Mouse (Mus musculus) thymus, postnatal 14 days (tissue): ENCODE data around the gene Lclat1.

ENCODE experiments used
- DNase-seq: peaks from one replicate; pipeline ENCODE4 v3.0.0; 2021

Gene Lclat1

GRCm38 (mm10) chr17:73092103-73093097 is 15.4 kb upstream of the Lclat1 start:
- DNase-seq, result no peak

DNA sequence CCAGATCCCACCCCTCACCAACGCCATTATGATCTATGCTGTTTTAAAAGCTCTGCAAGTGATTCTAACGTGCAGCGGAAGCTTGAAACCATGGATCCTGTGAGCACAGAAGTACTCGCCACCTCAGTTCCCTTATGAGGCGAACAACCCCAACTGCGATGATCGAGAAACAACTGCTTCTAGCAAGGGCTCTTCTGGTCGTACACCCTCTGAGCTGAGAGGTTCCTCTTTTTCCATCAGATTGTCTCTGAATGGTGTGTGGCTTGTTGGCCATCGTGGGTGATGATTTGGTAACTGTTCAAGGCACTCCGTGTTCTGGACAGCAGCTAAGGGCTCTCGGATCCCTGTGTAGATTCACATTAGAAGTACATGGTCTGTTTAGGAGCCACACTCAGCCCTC is 12.7 kb upstream of the Lclat1 start:
- no peak for DNase-seq

GRCm38 (mm10) chr17:73095585-73095984 is 12.2 kb upstream of the Lclat1 start:
- DNase-seq, result no peak

DNA sequence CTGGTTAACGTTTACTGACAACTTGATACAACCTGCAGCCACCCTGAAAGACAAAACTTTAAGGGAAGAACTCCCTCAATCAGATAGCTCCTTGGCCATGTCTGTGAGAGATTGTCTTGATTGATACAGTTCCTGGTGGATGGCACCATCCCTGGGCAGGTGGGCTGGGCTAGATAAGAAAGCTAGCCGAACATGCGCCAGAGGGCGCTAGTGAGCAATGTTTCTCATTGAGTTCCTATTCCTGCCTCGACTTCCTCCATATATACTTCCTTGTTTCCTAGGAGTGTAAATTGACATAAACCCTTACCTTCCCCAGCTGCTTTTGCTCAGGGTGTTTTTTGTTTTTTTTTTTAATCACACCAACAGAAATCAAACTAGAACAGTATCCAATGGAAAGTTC is 11.3 kb upstream of the Lclat1 start:
- peak; percentile 79 for DNase-seq

- DNase-seq, result no peak
These were observed 9.1 kb upstream of the Lclat1 start for GRCm38 (mm10) chr17:73098636-73099035.

- DNase-seq, result no peak
These were observed 7.4 kb upstream of the Lclat1 start for GRCm38 (mm10) chr17:73100396-73100795.

DNA sequence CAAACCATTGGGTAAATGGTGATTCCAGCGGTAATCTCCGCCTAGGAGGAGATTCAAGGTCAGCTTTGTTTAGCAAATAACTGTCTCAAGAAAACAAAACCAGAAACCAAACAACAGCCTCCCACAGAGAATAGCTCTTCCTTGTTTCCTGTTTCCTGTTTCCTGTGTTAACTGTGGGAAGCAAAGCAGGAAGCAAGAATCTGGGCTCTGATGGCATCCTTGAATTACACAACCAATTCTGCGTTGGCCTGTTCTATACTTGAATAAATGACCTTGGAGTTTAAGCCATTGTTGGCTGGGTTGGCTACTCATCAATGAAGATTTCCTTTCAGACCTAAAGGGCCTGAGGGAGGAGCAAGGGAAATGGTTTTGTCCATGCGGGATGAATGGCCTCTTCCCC is 5.2 kb upstream of the Lclat1 start:
- no peak for DNase-seq

DNA sequence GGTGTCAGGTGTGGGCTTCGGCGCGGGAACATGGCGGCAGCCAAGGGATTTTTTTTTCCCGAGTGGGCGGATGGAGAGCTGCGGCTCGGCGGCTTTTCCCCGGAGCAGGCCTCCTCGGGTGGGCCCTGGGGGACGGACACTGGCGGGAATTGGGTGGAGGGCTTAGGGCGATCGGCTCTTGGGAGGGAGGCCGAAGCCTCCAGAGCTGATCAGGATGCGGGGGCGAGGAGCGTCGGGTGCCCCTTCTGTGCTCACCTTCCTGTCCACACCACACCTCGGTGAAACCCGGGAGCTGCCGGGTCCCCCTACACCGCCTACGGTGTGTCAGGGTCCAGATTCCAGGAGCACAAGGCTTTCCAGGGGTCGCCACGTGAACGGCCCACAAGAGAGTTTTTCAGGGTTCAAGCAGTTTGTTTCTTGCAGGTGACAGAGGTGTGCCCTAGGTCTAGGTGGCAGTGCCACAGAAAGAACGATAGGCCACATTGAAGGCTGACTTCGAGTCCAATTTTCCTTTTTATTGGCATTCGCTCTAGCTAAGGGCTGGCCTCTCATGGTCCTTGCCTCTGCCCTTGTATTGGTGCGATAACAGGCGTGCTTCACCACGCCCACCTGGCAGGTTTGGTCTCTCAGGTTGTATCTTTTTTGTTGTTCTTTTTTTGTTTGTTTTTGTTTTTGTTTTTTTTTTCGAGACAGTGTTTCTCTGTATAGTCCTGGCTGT is 544 bp downstream of the Lclat1 start:
- DNase-seq, result no peak

DNA sequence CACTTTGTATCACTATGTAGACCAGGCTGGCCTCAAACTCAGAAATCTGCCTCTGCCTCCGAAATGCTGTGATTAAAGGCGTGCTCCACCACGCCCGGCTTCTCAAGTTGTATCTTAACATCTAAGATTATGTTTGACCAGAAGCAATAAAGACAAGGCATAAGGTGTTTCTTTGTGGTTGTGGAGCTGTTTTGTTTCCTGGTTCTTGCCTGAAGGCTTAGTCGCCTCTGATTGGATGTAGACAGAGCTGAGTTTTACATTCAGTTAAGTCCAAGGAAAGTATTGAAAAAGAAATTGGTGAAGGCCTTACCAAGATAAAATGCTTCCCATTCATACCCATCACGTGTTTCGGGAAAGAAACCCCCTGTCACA is 1.1 kb downstream of the Lclat1 start:
- DNase-seq, result no peak

- DNase-seq, result no peak
These were observed 4.3 kb downstream of the Lclat1 start for GRCm38 (mm10) chr17:73112128-73112527.

- no peak for DNase-seq
These were observed 4.8 kb downstream of the Lclat1 start for GRCm38 (mm10) chr17:73112601-73113000.

GRCm38 (mm10) chr17:73113230-73113629 is 5.4 kb downstream of the Lclat1 start:
- DNase-seq, result no peak

GRCm38 (mm10) chr17:73118134-73118533 is 10.3 kb downstream of the Lclat1 start:
- DNase-seq, result no peak

DNA sequence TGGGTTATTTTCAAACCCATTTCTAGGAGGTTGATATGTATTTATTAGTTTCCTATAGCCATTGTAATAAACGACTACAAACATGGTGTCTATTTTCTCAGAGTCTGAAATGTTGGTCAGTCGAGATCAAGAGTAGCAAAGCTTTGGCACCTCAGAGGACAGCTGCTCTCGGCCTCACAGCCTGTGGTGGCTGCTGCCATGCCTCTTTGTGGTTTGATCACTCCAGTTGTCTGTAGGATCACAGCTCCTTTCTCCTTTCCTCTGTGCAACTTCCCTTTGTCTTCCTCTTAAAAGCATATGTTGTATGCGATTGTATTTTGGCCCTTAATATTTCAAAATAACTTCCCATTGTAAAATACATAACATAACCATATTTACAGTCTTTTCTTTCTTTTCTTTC is 10.9 kb downstream of the Lclat1 start:
- DNase-seq, result no peak

- DNase-seq, result peak; percentile 45
These were observed 11.4 kb downstream of the Lclat1 start for GRCm38 (mm10) chr17:73119150-73119549.

DNA sequence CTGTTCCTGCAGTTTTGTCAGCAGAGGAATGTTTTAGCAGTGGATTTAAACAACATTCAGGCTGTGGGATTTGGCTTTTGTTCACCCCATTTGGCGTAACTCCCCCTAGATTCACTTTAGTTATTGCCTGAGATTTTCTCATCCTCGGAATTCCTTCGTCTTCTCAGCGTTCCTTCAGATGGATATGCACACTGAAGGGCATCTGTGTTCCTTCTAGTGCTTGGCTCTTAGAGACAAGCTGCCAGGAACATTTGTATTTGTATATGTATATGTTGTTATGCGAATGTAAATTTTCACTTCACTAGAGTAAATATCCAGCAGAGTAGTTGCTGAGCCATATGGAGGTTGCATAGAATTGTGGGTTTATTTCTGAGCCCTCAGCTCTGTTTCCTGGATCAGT is 12.8 kb downstream of the Lclat1 start:
- no peak for DNase-seq

- DNase-seq, result no peak
These were observed 13.9 kb downstream of the Lclat1 start for GRCm38 (mm10) chr17:73121726-73122125.

DNA sequence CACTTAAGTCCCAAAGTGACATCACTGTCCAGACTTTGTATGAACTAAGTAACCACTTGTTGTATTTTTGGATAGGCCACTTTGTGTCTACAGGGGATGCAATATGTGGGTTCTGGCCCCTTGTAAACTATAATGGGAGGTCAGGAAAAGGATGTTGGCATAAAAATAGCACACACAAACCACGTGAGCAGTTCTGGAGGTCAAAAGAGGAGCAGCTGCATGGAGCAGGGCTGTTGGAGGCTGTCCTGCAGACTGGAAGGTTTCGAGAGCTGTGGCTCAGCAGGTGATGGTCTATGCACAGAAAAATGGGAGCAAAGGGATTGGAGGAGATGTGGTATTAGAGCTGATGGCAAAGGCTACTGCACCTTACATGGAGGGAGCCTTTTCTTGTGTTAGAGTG is 18.6 kb downstream of the Lclat1 start:
- DNase-seq, result no peak

DNA sequence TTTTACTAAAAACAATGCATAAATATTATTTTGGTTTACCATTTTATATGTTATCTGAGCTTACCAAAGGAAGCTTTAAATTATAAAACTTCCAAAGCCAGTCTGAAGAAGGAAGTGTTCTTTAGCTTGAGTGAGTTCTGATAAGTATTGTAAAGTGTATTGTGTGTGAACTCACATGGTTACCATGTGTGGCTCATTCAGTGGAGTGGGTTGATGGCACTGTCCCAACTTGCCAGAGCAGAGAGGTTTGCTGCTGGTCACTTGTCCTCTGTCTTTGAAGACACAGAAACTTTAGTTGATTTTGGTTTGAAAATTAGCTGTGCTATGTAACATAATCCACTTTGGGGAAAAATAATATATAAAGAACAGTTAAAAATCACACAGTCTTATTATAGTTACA is 19.1 kb downstream of the Lclat1 start:
- no peak for DNase-seq

DNA sequence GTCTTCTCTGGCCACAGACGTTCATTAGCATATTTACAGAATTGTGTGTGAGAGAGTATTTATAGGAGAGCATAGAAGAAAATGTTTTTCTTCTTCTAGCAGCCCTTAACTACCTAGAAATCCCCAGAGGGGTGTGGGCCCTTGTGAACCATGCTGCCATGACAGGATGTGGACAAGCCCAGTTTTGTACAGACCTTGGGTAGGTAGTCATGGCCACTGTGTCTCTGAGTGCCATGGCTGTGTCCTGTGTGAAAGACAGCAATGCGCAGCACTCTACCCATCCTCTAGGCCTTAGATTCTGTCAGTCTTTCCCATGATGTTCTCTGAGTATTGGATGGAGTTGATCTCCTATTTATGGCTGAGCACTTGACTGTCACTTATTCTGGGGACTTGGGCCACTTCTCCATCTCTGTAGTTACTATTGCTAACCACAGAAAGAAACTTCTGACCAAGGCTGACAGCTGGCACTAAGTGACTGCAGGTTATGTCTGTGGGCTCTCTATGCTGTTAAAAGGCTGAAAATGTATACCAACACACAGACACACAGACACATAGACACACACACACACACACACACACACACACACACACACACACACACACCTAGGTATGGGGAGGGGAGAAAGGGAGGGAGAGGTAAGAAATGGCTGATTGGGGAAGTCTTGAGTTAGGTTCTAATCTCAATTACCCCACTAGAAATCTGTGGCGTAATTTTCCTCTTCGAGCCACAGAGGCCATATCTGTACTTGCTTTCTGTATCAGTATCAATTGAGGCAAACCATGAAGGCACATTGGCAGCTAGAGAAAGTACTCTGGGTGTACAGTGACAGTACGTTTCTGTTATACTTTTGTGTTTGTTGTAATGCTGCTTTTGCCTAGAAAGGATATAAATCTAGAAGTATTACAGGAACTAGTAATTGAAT is 29.0 kb downstream of the Lclat1 start:
- no peak for DNase-seq

DNA sequence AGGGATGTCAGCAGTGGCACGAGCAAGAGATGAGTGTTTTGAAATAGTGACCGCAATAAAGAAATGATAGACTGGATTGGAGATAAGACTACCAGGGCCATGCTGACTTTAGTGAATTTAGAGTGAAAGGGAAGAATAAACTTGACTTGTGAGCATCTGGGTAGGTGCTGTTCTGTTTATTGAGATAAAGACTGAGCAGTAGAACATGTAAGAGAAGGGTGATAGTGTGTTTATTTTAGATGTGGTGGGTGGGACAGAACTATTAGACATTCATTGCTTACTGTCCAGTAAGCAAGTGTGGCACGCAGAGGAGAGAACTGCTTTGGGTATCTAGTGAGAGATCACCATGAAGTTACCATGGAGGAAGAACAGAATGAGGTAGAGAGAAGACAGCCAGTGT is 30.4 kb downstream of the Lclat1 start:
- DNase-seq, result no peak

GRCm38 (mm10) chr17:73142029-73142428 is 34.2 kb downstream of the Lclat1 start:
- DNase-seq, result no peak

- no peak for DNase-seq
These were observed 34.7 kb downstream of the Lclat1 start for GRCm38 (mm10) chr17:73142445-73142844.
